Mouse (Mus musculus) telencephalon, adult 2 months (tissue): ENCODE data around the gene Serpina3j.
"Not testable (repeated sequence)": the region's sequence is repeated elsewhere in the genome, so short reads cannot be mapped to it uniquely, and the experiment has no call there.

Experiments
- DNase-seq: peaks from one replicate; pipeline ENCODE4 v3.0.0-alpha.2; 2011; ENCODE audit warnings: low read depth, low spot score

Serpina3j gene

GRCm38 (mm10) chr12:104314253-104314652 is at the start of gene Serpina3j:
Serpina3j (plus strand) TSS chr12:104314553.
- no peak for DNase-seq

GRCm38 (mm10) chr12:104266374-104266773 is 48.0 kb upstream of the Serpina3j start:
- DNase-seq = no peak

- no peak for DNase-seq
These were observed 35.9 kb upstream of the Serpina3j start for GRCm38 (mm10) chr12:104278216-104279055.

- DNase-seq = no peak
These were observed 35.3 kb upstream of the Serpina3j start for GRCm38 (mm10) chr12:104279056-104279435.

GRCm38 (mm10) chr12:104283380-104283779 is 31.0 kb upstream of the Serpina3j start:
- DNase-seq = no peak

- no peak for DNase-seq
These were observed 26.0 kb upstream of the Serpina3j start for GRCm38 (mm10) chr12:104288336-104288735.

- DNase-seq = no peak
These were observed 24.5 kb upstream of the Serpina3j start for GRCm38 (mm10) chr12:104289872-104290271.

- DNase-seq = peak; percentile 32
These were observed 20.4 kb upstream of the Serpina3j start for GRCm38 (mm10) chr12:104293963-104294362.

- peak; percentile 76 for DNase-seq
These were observed 16.3 kb upstream of the Serpina3j start for GRCm38 (mm10) chr12:104298049-104298448.

- DNase-seq = no peak
These were observed 8.4 kb upstream of the Serpina3j start for GRCm38 (mm10) chr12:104305991-104306390.

GRCm38 (mm10) chr12:104322454-104322853 is 8.1 kb downstream of the Serpina3j start:
- no peak for DNase-seq

GRCm38 (mm10) chr12:104331701-104332100 is 17.3 kb downstream of the Serpina3j start:
- no peak for DNase-seq

- not testable (repeated sequence) for DNase-seq
These were observed 22.5 kb downstream of the Serpina3j start for GRCm38 (mm10) chr12:104336873-104337272.

GRCm38 (mm10) chr12:104338226-104338625 is 23.9 kb downstream of the Serpina3j start, which contains the start of the genes Serpina3k and Serpina3m:
Serpina3k (plus strand) TSS chr12:104338486.
Serpina3m (plus strand) TSS chr12:104338486.
- DNase-seq = not testable (repeated sequence)

GRCm38 (mm10) chr12:104338705-104339104 is 24.4 kb downstream of the Serpina3j start:
- DNase-seq = no peak

GRCm38 (mm10) chr12:104342489-104342888 is 28.1 kb downstream of the Serpina3j start:
- DNase-seq = not testable (repeated sequence)

GRCm38 (mm10) chr12:104345181-104345580 is 30.8 kb downstream of the Serpina3j start:
- DNase-seq = no peak

GRCm38 (mm10) chr12:104345707-104346106 is 31.4 kb downstream of the Serpina3j start:
- DNase-seq = no peak

GRCm38 (mm10) chr12:104347091-104347490 is 32.7 kb downstream of the Serpina3j start:
- DNase-seq = no peak

GRCm38 (mm10) chr12:104351812-104352211 is 37.5 kb downstream of the Serpina3j start:
- peak; percentile 4 for DNase-seq

- no peak for DNase-seq
These were observed 41.7 kb downstream of the Serpina3j start for GRCm38 (mm10) chr12:104356006-104356405.

- no peak for DNase-seq
These were observed 55.6 kb downstream of the Serpina3j start for GRCm38 (mm10) chr12:104369986-104370385.
